Mouse (Mus musculus) spleen, adult 2 months (tissue): ENCODE results near the gene Trappc2l.

Experiments
- CTCF ChIP-seq: fragments of 200-500 bp; IDR thresholded peaks from 2 replicates; pipeline ENCODE4 v1.5.1; 2011; ENCODE audit warnings: mild to moderate bottlenecking, inconsistent platforms; ENCODE audit not compliant: insufficient read depth, insufficient read length, insufficient replicate concordance; ENCODE audit errors: extremely low read depth
- POLR2A ChIP-seq: fragments of 200-500 bp; IDR thresholded peaks from 2 replicates; pipeline ENCODE4 v1.6.1; 2011; ENCODE audit warnings: low read depth, low read length, inconsistent platforms

DNA sequence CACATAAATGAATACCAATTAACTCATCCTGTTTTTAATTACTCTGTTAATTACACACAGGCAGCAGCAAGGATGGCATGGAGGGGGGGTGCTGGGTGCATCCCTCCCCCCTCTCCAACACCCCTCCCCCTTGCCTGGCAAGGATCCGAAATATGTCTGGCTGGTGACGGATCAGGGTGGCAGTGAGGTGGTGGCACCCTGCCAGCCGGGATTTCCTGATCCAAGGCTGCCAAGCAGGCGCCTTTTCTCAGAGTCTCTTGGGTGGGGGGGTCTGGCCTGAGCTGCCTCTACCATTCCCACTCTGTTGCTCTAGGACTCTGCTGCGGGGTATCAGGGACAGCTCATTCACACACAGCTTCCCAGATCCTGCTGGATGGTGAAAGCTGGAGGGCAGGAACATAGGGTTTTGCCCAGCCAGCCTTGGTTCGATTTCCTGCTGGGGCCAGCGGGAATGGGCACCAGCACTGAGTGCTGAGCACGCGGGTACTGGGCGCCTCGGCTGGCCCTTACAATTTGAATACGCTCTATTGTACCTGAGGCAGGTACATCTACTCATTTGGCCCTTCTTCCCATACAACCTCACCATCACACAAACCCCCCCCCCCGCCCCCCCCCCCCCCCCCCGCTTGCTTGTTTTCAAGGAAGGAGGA lies 54.4 kb downstream of the Trappc2l start:
- TF ChIP-seq CTCF (no peak), POLR2A (no peak)
